Mouse (Mus musculus) forebrain, embryonic 12.5 days (tissue): Measurements from ENCODE around the gene Armc7. TPM values are rescaled to one million over a fixed set of nuclear protein-coding genes. Genes with fewer than 3 reads are reported as not detected.

Source experiments
- ATAC-seq: fragments of 200-750 bp; cut with Nextera tagmentation; 2 replicates; pipeline ENCODE4 v1.8.0; 2017; ENCODE audit warnings: moderate TSS enrichment; ENCODE audit not compliant: low FRiP score
- H3K27ac ChIP-seq: fragments of 300-500 bp; sonication (generic); 2 replicates; pipeline ENCODE4 v1.5.1; 2016; ENCODE audit warnings: mild to moderate bottlenecking
- H3K27me3 ChIP-seq: fragments of 300-500 bp; sonication (generic); 2 replicates; pipeline ENCODE4 v1.6.1; 2016; ENCODE audit warnings: mild to moderate bottlenecking
- H3K36me3 ChIP-seq: fragments of 300-500 bp; sonication (generic); replicated peaks from 2 replicates; pipeline ENCODE4 v1.6.1; 2016; ENCODE audit warnings: mild to moderate bottlenecking
- H3K4me1 ChIP-seq: fragments of 300-500 bp; sonication (generic); 2 replicates; pipeline ENCODE4 v1.6.1; 2016
- H3K4me2 ChIP-seq: fragments of 300-500 bp; sonication (generic); 2 replicates; pipeline ENCODE4 v1.6.1; 2016; ENCODE audit warnings: mild to moderate bottlenecking, moderate library complexity
- H3K4me3 ChIP-seq: fragments of 300-500 bp; sonication (generic); replicated peaks from 2 replicates; pipeline ENCODE4 v1.5.1; 2016; ENCODE audit warnings: mild to moderate bottlenecking
- H3K9ac ChIP-seq: fragments of 300-500 bp; sonication (generic); 2 replicates; pipeline ENCODE4 v1.6.1; 2016; ENCODE audit warnings: mild to moderate bottlenecking
- H3K9me3 ChIP-seq: fragments of 300-500 bp; sonication (generic); 2 replicates; pipeline ENCODE4 v1.6.1; 2016
- WGBS: fragments of 180-500 bp; shearing (Covaris S2); methylation state at CpG from one replicate; pipeline ENCODE4 v1.1.7; 2016; 5-methylcytosine and 5-hydroxymethylcytosine counted together
- polyA plus RNA-seq: library from polyadenylated mRNA; unstranded; fragments of >200 nt; fragmentation: Nextera tagmentation; extraction: Ambion mirVana; gene quantifications from 2 replicates; pipeline ENCODE4 v1.2.1, GENCODE M21; 2016

The Armc7 gene
- polyA plus RNA-seq, 1 experiment from 2014 or later = 11.0 TPM

GRCm38 (mm10) chr11:115506586-115506985, 31.1 kb downstream of the Armc7 start:
- H3K9ac ChIP-seq = no peak overlapping the region
- H3K4me3 ChIP-seq = no peak overlapping the region
- H3K27ac ChIP-seq = no peak overlapping the region
- H3K9me3 ChIP-seq = no peaks in the 10 kb centered on the region
- H3K4me2 ChIP-seq = no peak overlapping the region
- 85% methylated on average over 3 of the region's 3 CpGs for WGBS
- no peaks in the 10 kb centered on the region for H3K27me3 ChIP-seq
- peaks cover 57% of the 10 kb centered on the region for H3K4me1 ChIP-seq
- H3K36me3 ChIP-seq = peaks cover 43% of the 10 kb centered on the region
- no peak for ATAC-seq

GRCm38 (mm10) chr11:115508061-115508460, 32.6 kb downstream of the Armc7 start:
- ATAC-seq = no peak
- H3K4me3 ChIP-seq = no peak overlapping the region
- peaks cover 30% of the 10 kb centered on the region for H3K36me3 ChIP-seq
- H3K27ac ChIP-seq = no peak overlapping the region
- H3K4me2 ChIP-seq = no peak overlapping the region
- H3K9ac ChIP-seq = no peak overlapping the region
- no peaks in the 10 kb centered on the region for H3K9me3 ChIP-seq
- peaks cover 67% of the 10 kb centered on the region for H3K4me1 ChIP-seq
- H3K27me3 ChIP-seq = no peaks in the 10 kb centered on the region
- 93% methylated on average over 2 of the region's 2 CpGs for WGBS

- ATAC-seq = no peak
- 44% methylated on average over 6 of the region's 6 CpGs for WGBS
- H3K4me1 ChIP-seq = peaks cover 69% of the 10 kb centered on the region
Measured at GRCm38 (mm10) chr11:115509773-115510506, 34.5 kb downstream of the Armc7 start.

GRCm38 (mm10) chr11:115510507-115510888, 35.0 kb downstream of the Armc7 start:
- H3K36me3 ChIP-seq = 0 out of 2 replicates have a peak, but pooled peaks cover 14% of the 10 kb centered on the region
- ATAC-seq = no peak
- peak overlapping the region; percentile 57 for H3K27ac ChIP-seq
- no peaks in the 10 kb centered on the region for H3K9me3 ChIP-seq
- WGBS = 53% methylated on average over 5 of the region's 5 CpGs
- H3K4me3 ChIP-seq = peak overlapping the region; percentile 100
- H3K4me1 ChIP-seq = peaks cover 67% of the 10 kb centered on the region
- H3K9ac ChIP-seq = peak overlapping the region; percentile 99
- peak overlapping the region; percentile 73 for H3K4me2 ChIP-seq
- no peaks in the 10 kb centered on the region for H3K27me3 ChIP-seq

More at GRCm38 (mm10) chr11:115509773-115510506, 34.5 kb downstream of the Armc7 start:
- H3K27ac ChIP-seq = peak overlapping the region; percentile 57
- H3K9ac ChIP-seq = peak overlapping the region; percentile 99
- no peaks in the 10 kb centered on the region for H3K27me3 ChIP-seq
- peaks cover 18% of the 10 kb centered on the region for H3K36me3 ChIP-seq
- H3K4me2 ChIP-seq = peak overlapping the region; percentile 73
- no peaks in the 10 kb centered on the region for H3K9me3 ChIP-seq
- H3K4me3 ChIP-seq = peak overlapping the region; percentile 100

GRCm38 (mm10) chr11:115511121-115511520, 35.7 kb downstream of the Armc7 start:
- Histone ChIP-seq H3K4me2 (peak overlapping the region; percentile 73), H3K4me1 (peaks cover 62% of the 10 kb centered on the region), H3K27ac (peak overlapping the region; percentile 86; the same call in 1 of the 2 replicates), H3K4me3 (peak overlapping the region; percentile 100), H3K9ac (peak overlapping the region; percentile 99), H3K36me3 (0 out of 2 replicates have a peak, but pooled peaks cover 13% of the 10 kb centered on the region), H3K27me3 (no peaks in the 10 kb centered on the region), H3K9me3 (no peaks in the 10 kb centered on the region)
- whole genome bisulfite sequencing = 68% methylated on average over 2 of the region's 2 CpGs
- ATAC-seq = no peak

- 34% methylated on average over 3 of the region's 3 CpGs for WGBS
- peak overlapping the region; percentile 86; the same call in 1 of the 2 replicates for H3K27ac ChIP-seq
- ATAC-seq = no peak
- H3K4me2 ChIP-seq = peak overlapping the region; percentile 73
- H3K4me3 ChIP-seq = peak overlapping the region; percentile 100
- H3K27me3 ChIP-seq = no peaks in the 10 kb centered on the region
- H3K9ac ChIP-seq = peak overlapping the region; percentile 99
- peaks cover 54% of the 10 kb centered on the region for H3K4me1 ChIP-seq
- no peaks in the 10 kb centered on the region for H3K9me3 ChIP-seq
- 0 out of 2 replicates have a peak, but pooled peaks cover 4% of the 10 kb centered on the region for H3K36me3 ChIP-seq
Measured at GRCm38 (mm10) chr11:115512004-115512403, 36.5 kb downstream of the Armc7 start.

- Histone ChIP-seq H3K4me3 (peak overlapping the region; percentile 100), H3K9me3 (no peaks in the 10 kb centered on the region), H3K4me1 (peaks cover 48% of the 10 kb centered on the region), H3K27me3 (no peaks in the 10 kb centered on the region), H3K36me3 (no peaks in the 10 kb centered on the region), H3K9ac (peak overlapping the region; percentile 99), H3K27ac (peak overlapping the region; percentile 86), H3K4me2 (peak overlapping the region; percentile 73)
- ATAC-seq = no peak
- 17% methylated on average over 8 of the region's 8 CpGs for WGBS
Measured at GRCm38 (mm10) chr11:115512407-115513183, 37.1 kb downstream of the Armc7 start.

- peak; percentile 65 for ATAC-seq
- Histone ChIP-seq H3K9me3 (no peaks in the 10 kb centered on the region), H3K4me3 (peak overlapping the region; percentile 100), H3K36me3 (no peaks in the 10 kb centered on the region), H3K4me2 (peak overlapping the region; percentile 73), H3K9ac (peak overlapping the region; percentile 99), H3K4me1 (peaks cover 39% of the 10 kb centered on the region), H3K27ac (peak overlapping the region; percentile 86), H3K27me3 (no peaks in the 10 kb centered on the region)
- under 1% methylated on average over 55 of the region's 57 CpGs for WGBS
Measured at GRCm38 (mm10) chr11:115513271-115514237, 38.1 kb downstream of the Armc7 start.

- no peaks in the 10 kb centered on the region for H3K36me3 ChIP-seq
- H3K9ac ChIP-seq = peak within 1 kb of the TSS; percentile 99
- ATAC-seq = peak; percentile 98
- H3K27me3 ChIP-seq = no peaks in the 10 kb centered on the region
- H3K4me3 ChIP-seq = peak within 1 kb of the TSS; percentile 100
- no peaks in the 10 kb centered on the region for H3K9me3 ChIP-seq
- H3K4me1 ChIP-seq = peaks cover 34% of the 10 kb centered on the region
- peak within 1 kb of the TSS; percentile 73 for H3K4me2 ChIP-seq
- peak within 1 kb of the TSS; percentile 86 for H3K27ac ChIP-seq
- under 1% methylated on average over 24 of the region's 24 CpGs for WGBS
Measured at GRCm38 (mm10) chr11:115514238-115514663, 38.8 kb downstream of the Armc7 start, which contains the start of gene Jpt1. Gene Jpt1 (minus strand): TSS chr11:115514387.

GRCm38 (mm10) chr11:115515021-115515420, 39.6 kb downstream of the Armc7 start:
- Histone ChIP-seq H3K9ac (no peak overlapping the region), H3K27me3 (no peaks in the 10 kb centered on the region), H3K4me2 (no peak overlapping the region; the same call in 1 of the 2 replicates), H3K4me1 (peaks cover 29% of the 10 kb centered on the region), H3K36me3 (no peaks in the 10 kb centered on the region), H3K27ac (no peak overlapping the region), H3K9me3 (no peaks in the 10 kb centered on the region), H3K4me3 (no peak overlapping the region)
- ATAC-seq = no peak
- 77% methylated on average over 6 of the region's 6 CpGs for WGBS

- Histone ChIP-seq H3K9me3 (no peaks in the 10 kb centered on the region), H3K27me3 (no peaks in the 10 kb centered on the region), H3K4me1 (peaks cover 10% of the 10 kb centered on the region), H3K9ac (no peak overlapping the region), H3K4me2 (no peak overlapping the region), H3K4me3 (no peak overlapping the region), H3K27ac (no peak overlapping the region), H3K36me3 (peaks cover under 1% of the 10 kb centered on the region)
- WGBS = 89% methylated on average over 5 of the region's 5 CpGs
- no peak for ATAC-seq
Measured at GRCm38 (mm10) chr11:115516942-115517341, 41.5 kb downstream of the Armc7 start.
